Mouse (Mus musculus) spleen, adult 2 months (tissue): ENCODE results near the gene Ddx21. TPM values are rescaled to one million over a fixed set of nuclear protein-coding genes. Genes with fewer than 3 reads are reported as not detected.
"Not testable (repeated sequence)": the region's sequence is repeated elsewhere in the genome, so short reads cannot be mapped to it uniquely, and the experiment has no call there.

Source experiments
- DNase-seq, 2 experiments: peaks; one replicate each; pipeline versions ENCODE4 v3.0.0 to v3.0.0-alpha.2; 2012 to 2021; ENCODE audit warnings: low spot score in 2 of 2, low read depth in 1 of 2
- H3K27ac ChIP-seq: fragments of 200-500 bp; 2 replicates; pipeline ENCODE4 v1.5.1; 2012; ENCODE audit warnings: low read length, inconsistent platforms; ENCODE audit not compliant: insufficient read depth
- H3K27me3 ChIP-seq: fragments of 200-500 bp; 2 replicates; pipeline ENCODE4 v1.6.1; 2012; ENCODE audit warnings: mild to moderate bottlenecking, moderate library complexity, low read length, inconsistent platforms; ENCODE audit not compliant: control insufficient read depth, insufficient read depth
- H3K36me3 ChIP-seq: fragments of 200-500 bp; 2 replicates; pipeline ENCODE4 v1.6.1; 2012; ENCODE audit warnings: mild to moderate bottlenecking, low read length, inconsistent platforms; ENCODE audit not compliant: control insufficient read depth, insufficient read depth
- H3K4me1 ChIP-seq: fragments of 200-500 bp; 2 replicates; pipeline ENCODE4 v1.6.1; 2011; ENCODE audit warnings: inconsistent platforms; ENCODE audit not compliant: control insufficient read depth, insufficient read depth, insufficient read length
- H3K4me3 ChIP-seq: fragments of 200-500 bp; 2 replicates; pipeline ENCODE4 v1.5.1; 2011; ENCODE audit warnings: mild to moderate bottlenecking, inconsistent platforms; ENCODE audit not compliant: insufficient read depth, insufficient read length; ENCODE audit errors: extremely low read depth
- CTCF ChIP-seq: fragments of 200-500 bp; IDR thresholded peaks from 2 replicates; pipeline ENCODE4 v1.5.1; 2011; ENCODE audit warnings: mild to moderate bottlenecking, inconsistent platforms; ENCODE audit not compliant: insufficient read depth, insufficient read length, insufficient replicate concordance; ENCODE audit errors: extremely low read depth
- POLR2A ChIP-seq: fragments of 200-500 bp; IDR thresholded peaks from 2 replicates; pipeline ENCODE4 v1.6.1; 2011; ENCODE audit warnings: low read depth, low read length, inconsistent platforms
- WGBS: fragments of 180-500 bp; shearing (Covaris S2); methylation state at CpG from one replicate; pipeline ENCODE4 v1.1.7; 2018; 5-methylcytosine and 5-hydroxymethylcytosine counted together
- polyA plus RNA-seq: library from polyadenylated mRNA; depleted of rRNA; stranded (reverse); fragments of >200 nt; gene quantifications from 2 replicates; pipeline ENCODE4 v1.2.3, GENCODE M21; 2012

The Ddx21 gene
- polyA plus RNA-seq, 1 experiment: 11.8 TPM

DNA sequence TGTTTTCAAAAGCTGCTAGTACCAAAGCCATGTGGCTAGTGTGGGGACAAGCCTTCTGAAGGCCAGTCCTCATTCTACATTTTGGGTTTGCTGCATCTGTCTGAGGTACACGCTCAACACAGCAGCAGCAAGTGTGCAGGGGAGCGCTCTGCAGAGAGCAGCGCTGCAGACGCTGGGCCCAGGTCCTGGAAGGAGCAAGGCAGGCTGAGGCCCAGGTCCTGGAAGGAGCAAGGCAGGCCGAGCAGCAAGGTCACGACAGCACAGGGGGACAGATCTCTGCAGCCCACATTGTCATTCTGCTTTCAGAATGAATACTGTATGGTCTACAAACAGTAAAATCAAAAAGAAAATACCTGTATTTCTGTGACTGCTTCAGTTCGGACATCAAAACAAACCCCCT, 19.4 kb downstream of the Ddx21 start:
- H3K27ac ChIP-seq: no peak overlapping the region
- H3K4me1 ChIP-seq: peaks cover 3% of the 10 kb centered on the region
- DNase-seq: no peak
- H3K36me3 ChIP-seq: peaks cover 42% of the 10 kb centered on the region
- TF ChIP-seq POLR2A (no peak), CTCF (no peak)
- H3K27me3 ChIP-seq: no peaks in the 10 kb centered on the region
- no peak overlapping the region for H3K4me3 ChIP-seq
- 85% methylated on average over 7 of the region's 7 CpGs for WGBS

DNA sequence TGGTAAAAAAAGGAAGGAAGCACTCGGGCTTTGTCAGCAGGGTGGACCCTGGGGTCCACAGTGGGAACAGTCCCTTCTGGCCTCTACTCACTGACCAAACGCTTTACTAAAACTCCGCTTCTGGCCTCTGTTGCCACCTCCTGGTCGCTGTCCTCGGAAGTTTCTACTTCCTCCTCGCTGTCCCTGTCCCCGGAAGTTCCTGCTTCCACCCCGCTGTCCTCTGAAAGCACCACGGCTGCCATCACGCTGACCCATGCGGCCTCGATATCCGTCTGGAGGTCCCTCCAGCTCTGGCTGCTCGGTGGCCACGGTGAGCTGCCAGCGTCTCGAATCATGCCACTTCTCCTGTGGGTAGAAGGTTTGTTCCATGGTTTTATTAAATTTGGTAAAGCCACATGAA, 19.8 kb downstream of the Ddx21 start:
- H3K4me1 ChIP-seq: peaks cover 6% of the 10 kb centered on the region
- TF ChIP-seq POLR2A: no peak
- TF ChIP-seq CTCF: no peak
- peaks cover 39% of the 10 kb centered on the region for H3K36me3 ChIP-seq
- DNase-seq: no peak
- no peak overlapping the region for H3K27ac ChIP-seq
- no peak overlapping the region for H3K4me3 ChIP-seq
- WGBS: 89% methylated on average over 17 of the region's 17 CpGs
- no peaks in the 10 kb centered on the region for H3K27me3 ChIP-seq

DNA sequence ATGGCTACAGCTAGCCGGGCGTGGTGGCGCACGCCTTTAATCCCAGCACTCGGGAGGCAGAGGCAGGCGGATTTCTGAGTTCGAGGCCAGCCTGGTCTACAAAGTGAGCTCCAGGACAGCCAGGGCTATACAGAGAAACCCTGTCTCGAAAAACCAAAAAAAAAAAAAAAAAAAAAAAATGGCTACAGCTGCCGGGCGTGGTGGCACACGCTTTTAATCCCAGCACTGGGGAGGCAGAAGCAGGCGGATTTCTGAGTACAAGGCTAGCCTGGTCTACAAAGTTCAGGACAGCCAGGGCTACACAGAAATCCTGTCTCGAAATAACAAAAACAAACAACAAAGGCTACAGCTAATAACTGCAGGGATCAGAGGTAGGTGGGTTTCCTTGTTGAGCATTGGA, 23.0 kb downstream of the Ddx21 start:
- H3K27ac ChIP-seq: not testable (repeated sequence)
- WGBS: 89% methylated on average over 12 of the region's 13 CpGs
- H3K36me3 ChIP-seq: peaks cover 25% of the 10 kb centered on the region

DNA sequence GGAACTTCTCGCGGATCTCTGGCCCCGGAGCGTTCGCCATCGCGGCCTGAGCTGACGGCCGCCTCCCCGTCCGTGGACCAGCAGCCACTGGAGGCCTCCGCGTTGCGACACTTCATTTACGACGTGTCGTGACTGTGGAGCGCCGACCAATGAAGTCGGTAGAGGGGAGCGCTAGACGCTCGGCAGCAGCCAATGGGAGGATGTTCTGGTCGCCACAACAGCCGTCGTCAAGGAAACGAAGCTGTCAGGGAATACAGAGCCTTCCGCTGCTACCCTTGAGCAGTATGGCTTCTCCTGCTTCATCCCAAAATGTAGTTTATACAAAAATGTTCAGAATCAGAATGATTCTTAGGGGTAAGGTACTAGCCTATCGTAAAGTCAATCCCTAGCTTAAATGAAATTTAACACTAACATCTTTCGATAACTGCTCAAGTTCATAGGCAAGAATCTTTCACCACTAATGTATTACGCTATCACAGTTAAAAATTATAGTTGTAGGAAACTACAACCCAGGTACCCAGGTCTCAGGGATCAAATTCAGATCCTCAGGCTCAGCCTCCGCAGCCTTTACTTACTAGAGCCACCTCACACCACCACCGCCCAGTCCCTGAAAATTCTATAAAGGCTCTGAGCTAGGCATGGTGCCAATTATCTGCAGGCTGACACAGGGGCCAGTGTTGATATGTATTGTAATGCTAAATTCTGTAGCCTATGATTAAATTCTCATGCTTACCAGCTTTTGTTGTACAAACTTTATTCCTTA, 23.6 kb downstream of the Ddx21 start, which contains the start of gene Kif1bp:
Gene Kif1bp (minus strand): TSS at position 120 of the 763 bp plus-strand sequence.
- H3K27me3 ChIP-seq: no peaks in the 10 kb centered on the region
- 7% methylated on average over 33 of the region's 33 CpGs for WGBS
- H3K4me3 ChIP-seq: peak within 1 kb of the TSS; percentile 89
- peaks cover 24% of the 10 kb centered on the region for H3K36me3 ChIP-seq
- H3K27ac ChIP-seq: peak within 1 kb of the TSS; percentile 56; the same call in 1 of the 2 replicates
- peaks cover 7% of the 10 kb centered on the region for H3K4me1 ChIP-seq
- peak; percentile 94 to 98 for DNase-seq
- peak; percentile 76 for TF ChIP-seq POLR2A
- TF ChIP-seq CTCF: no peak

More for the DNA sequence above, 23.0 kb downstream of the Ddx21 start:
- not testable (repeated sequence) for DNase-seq, H3K4me1 ChIP-seq, H3K27me3 ChIP-seq, H3K4me3 ChIP-seq

DNA sequence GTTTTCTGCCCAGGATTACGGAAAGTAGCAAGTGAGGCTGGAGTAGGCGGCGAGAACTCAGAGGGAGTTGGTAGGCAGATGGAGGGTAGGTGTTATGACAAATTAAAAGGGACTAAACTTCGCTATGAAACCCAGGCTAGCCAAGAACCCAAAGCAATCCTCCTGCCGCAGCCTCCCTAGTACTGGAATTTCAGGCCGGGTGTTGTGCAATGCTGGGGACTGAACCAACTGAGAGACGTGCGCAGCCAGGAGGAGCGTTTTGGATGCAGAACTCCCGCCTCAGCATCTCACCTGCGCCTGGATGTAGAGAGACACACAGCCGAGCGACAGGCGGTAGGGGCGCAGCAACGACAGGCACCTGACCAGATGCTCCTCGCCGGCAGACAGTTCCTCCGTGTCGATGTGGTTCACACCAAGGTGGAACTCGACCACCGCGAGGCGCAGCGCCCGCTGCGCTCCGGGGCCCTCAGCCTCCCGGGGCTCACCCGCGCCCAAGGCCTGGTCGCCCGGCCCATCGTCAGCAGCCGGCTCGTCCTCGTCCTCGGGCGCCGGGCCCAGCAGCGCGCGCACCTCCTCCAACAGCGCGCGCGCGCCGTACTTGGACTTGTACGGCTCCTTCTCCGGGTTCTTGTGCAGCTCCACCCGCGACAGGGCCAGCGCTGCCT, 24.3 kb downstream of the Ddx21 start:
- WGBS: 3% methylated on average over 54 of the region's 54 CpGs
- TF ChIP-seq CTCF (no peak), POLR2A (no peak)
- Histone ChIP-seq H3K27me3 (no peaks in the 10 kb centered on the region), H3K27ac (0 out of 2 replicates have a peak overlapping the region, but pooled peaks have one; percentile 56), H3K4me3 (peak overlapping the region; percentile 89), H3K36me3 (peaks cover 22% of the 10 kb centered on the region), H3K4me1 (peaks cover 7% of the 10 kb centered on the region)
- no peak for DNase-seq

DNA sequence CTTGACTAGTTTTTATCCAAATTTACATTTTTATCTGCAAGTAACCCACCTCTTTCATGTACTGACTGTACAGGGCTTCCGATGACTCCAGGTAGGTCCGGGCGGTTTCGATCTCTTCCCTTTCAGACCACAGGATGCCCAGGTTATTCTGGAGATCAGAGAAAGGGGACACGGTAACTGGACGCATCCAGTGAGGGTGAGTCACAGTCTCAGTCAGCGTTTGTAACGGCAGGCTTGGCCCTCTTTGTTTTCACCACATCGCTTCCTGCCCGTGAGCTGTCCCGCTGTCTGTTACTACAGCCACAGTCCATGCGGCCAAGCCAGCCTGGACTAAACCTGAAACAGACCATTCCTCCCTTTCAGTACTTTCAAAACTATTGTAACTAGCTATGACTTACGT, 27.1 kb downstream of the Ddx21 start:
- no peak overlapping the region for H3K4me3 ChIP-seq
- peaks cover 7% of the 10 kb centered on the region for H3K4me1 ChIP-seq
- TF ChIP-seq CTCF: no peak
- TF ChIP-seq POLR2A: no peak
- no peak overlapping the region for H3K27ac ChIP-seq
- no peak for DNase-seq
- no peaks in the 10 kb centered on the region for H3K27me3 ChIP-seq
- H3K36me3 ChIP-seq: peaks cover 18% of the 10 kb centered on the region
- WGBS: 91% methylated on average over 13 of the region's 13 CpGs
